Mouse (Mus musculus) forebrain, embryonic 16.5 days (tissue): ENCODE data around the gene Kcnq5. TPM values are rescaled to one million over a fixed set of nuclear protein-coding genes. Genes with fewer than 3 reads are reported as not detected.
A peak's percentile ranks its signal among the peaks of the same experiment; 100 is the strongest.

Experiments
- ATAC-seq: fragments of 200-750 bp; cut with Nextera tagmentation; 2 replicates; pipeline ENCODE4 v1.8.0; 2017; ENCODE audit warnings: mild to moderate bottlenecking, moderate library complexity
- H3K27ac ChIP-seq: fragments of 300-500 bp; sonication (generic); 2 replicates; pipeline ENCODE4 v1.5.1; 2014; ENCODE audit warnings: low read length, control low read depth
- H3K27me3 ChIP-seq: fragments of 300-500 bp; sonication (generic); replicated peaks from 2 replicates; pipeline ENCODE4 v1.6.1; 2014; ENCODE audit warnings: low read length; ENCODE audit not compliant: control insufficient read depth, insufficient read depth
- H3K36me3 ChIP-seq: fragments of 300-500 bp; sonication (generic); 2 replicates; pipeline ENCODE4 v1.6.1; 2014; ENCODE audit not compliant: control insufficient read depth, insufficient read depth
- H3K4me1 ChIP-seq: fragments of 300-500 bp; sonication (generic); replicated peaks from 2 replicates; pipeline ENCODE4 v1.6.1; 2014; ENCODE audit warnings: low read length; ENCODE audit not compliant: control insufficient read depth, insufficient read depth
- H3K4me2 ChIP-seq: fragments of 300-500 bp; sonication (generic); 2 replicates; pipeline ENCODE4 v1.6.1; 2014; ENCODE audit warnings: mild to moderate bottlenecking, low read length, control low read depth
- H3K4me3 ChIP-seq: fragments of 300-500 bp; sonication (generic); replicated peaks from 2 replicates; pipeline ENCODE4 v1.5.1; 2014; ENCODE audit warnings: mild to moderate bottlenecking, low read length, control low read depth
- H3K9ac ChIP-seq: fragments of 300-500 bp; sonication (generic); replicated peaks from 2 replicates; pipeline ENCODE4 v1.6.1; 2014; ENCODE audit warnings: low read depth, low read length, control low read depth
- H3K9me3 ChIP-seq: fragments of 300-500 bp; sonication (generic); 2 replicates; pipeline ENCODE4 v1.6.1; 2016; ENCODE audit warnings: low read length; ENCODE audit not compliant: control insufficient read depth
- WGBS: fragments of 180-500 bp; shearing (Covaris S2); extraction: QIAGEN DNeasy Blood & Tissue Kit; methylation state at CpG from one replicate; pipeline ENCODE4 v1.1.7; 2014; 5-methylcytosine and 5-hydroxymethylcytosine counted together
- polyA plus RNA-seq: library from polyadenylated mRNA; unstranded; fragments of >200 nt; fragmentation: Nextera tagmentation; extraction: Ambion mirVana; gene quantifications from 2 replicates; pipeline ENCODE4 v1.2.1, GENCODE M21; 2015

Kcnq5 gene
- polyA plus RNA-seq, 1 experiment from 2014 or later = 3.8 TPM

DNA sequence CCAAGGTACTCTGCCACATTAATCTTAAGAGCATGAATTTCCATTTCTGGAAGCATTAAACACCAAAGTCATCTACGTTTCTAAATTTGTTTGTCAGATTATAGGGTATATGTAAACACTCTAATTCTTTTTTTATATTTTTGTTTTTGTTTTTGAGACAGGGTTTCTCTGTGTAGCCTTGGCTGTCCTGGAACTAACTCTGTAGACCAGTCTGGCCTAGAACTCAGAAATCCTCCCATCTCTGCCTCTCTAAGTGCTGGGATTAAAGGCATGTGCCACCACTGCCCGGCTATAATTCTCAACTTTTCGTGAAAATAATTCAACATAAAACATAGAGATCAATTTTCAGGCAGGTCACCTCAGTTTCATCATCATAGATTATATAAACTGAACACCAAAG is 246.9 kb downstream of the Kcnq5 start:
- Histone ChIP-seq H3K9ac (no peak overlapping the region), H3K4me2 (no peak overlapping the region), H3K27me3 (no peaks in the 10 kb centered on the region), H3K36me3 (no peaks in the 10 kb centered on the region), H3K27ac (no peak overlapping the region), H3K4me3 (no peak overlapping the region), H3K4me1 (no peaks in the 10 kb centered on the region), H3K9me3 (no peaks in the 10 kb centered on the region)
- no peak for ATAC-seq
- 86% methylated on average over 3 of the region's 3 CpGs for WGBS

DNA sequence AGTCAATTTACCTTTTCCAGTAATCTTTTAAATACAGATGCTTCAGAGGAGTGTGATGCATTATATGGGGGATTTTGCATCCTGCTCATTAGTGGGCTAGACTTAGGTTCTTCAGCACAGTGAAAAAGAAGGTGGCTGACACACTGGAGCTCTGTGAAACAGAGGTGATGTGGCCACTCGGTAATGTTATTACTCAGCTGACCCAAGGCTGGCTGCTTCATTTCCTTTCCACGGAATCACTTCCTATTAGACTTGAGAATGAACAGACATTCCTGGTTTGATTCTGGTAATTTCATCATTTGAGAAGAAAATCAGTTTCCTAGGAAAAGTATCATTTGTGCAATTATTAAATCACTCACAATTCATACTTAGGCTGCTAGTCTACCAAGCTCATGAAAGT is 249.0 kb downstream of the Kcnq5 start:
- no peak overlapping the region for H3K4me2 ChIP-seq

DNA sequence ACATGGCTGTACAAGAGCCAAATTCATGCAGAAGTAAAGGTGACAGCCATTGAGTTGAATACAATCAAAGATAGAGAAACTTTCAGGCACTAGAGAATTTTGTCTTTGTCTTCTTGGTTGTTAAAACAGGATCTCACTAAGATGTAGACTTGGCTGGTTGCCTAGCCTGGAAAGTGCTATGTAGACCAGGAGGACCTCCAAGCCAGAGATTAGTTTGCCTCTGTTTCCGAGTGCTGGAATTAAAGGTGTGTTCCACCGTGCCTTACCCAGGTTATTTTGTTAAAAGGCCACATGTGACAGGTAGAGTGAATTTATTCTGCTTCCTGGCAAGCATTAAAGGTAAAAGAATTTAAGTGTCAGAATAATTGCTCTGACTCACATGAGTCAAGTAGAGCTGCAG is 271.3 kb downstream of the Kcnq5 start:
- no peak for ATAC-seq
- 49% methylated on average over 2 of the region's 2 CpGs for WGBS

More for the DNA sequence above, 249.0 kb downstream of the Kcnq5 start:
- no peak for ATAC-seq
- H3K4me1 ChIP-seq = no peaks in the 10 kb centered on the region
- 85% methylated on average over 2 of the region's 2 CpGs for WGBS
- H3K9ac ChIP-seq = no peak overlapping the region
- no peak overlapping the region for H3K27ac ChIP-seq
- no peaks in the 10 kb centered on the region for H3K36me3 ChIP-seq
- no peaks in the 10 kb centered on the region for H3K9me3 ChIP-seq
- no peak overlapping the region for H3K4me3 ChIP-seq
- H3K27me3 ChIP-seq = no peaks in the 10 kb centered on the region

DNA sequence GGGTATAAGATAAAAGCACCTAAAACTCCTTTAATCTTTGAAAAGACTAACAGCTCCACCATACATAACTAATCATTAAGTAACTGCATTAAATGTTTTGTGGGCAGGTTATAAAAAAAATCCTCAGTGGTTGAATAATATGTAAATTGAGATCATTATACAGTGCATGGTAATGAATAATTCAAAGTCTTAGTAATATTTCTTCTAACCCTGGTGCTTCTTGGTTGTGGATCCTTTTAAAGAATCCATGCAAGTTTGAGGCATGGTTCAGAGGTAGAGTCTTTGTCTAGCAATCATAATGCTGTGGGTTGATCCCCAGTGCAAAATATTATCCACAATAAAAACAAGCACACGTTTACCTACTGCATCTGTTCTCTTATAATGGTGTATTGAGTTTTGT is 272.8 kb downstream of the Kcnq5 start:
- 67% methylated on average over 1 of the region's 1 CpGs for WGBS
- no peaks in the 10 kb centered on the region for H3K36me3 ChIP-seq

More for the DNA sequence above, 271.3 kb downstream of the Kcnq5 start:
- H3K9ac ChIP-seq = no peak overlapping the region
- H3K36me3 ChIP-seq = no peaks in the 10 kb centered on the region
- H3K4me3 ChIP-seq = no peak overlapping the region
- H3K4me2 ChIP-seq = no peak overlapping the region
- H3K9me3 ChIP-seq = no peaks in the 10 kb centered on the region
- no peaks in the 10 kb centered on the region for H3K27me3 ChIP-seq
- no peak overlapping the region for H3K27ac ChIP-seq
- H3K4me1 ChIP-seq = no peaks in the 10 kb centered on the region

DNA sequence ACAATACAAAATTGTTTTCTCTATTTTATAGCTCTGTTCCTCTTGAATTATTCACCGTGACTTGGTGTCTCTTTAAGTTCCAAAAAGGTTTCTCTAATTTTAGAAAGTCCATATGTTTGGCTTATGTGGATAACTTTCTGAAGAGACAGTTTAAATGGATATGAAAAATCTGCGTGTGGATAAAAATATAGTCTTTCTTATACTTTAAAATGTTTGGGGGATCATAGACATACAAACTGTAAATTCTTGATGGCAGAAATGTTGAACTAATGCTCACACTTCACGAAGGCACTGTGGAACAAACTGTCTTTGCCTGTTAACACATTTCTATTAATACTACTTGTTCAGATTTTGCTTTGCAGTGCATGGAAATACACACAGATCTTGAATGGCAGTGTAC is 277.3 kb downstream of the Kcnq5 start:
- Histone ChIP-seq H3K4me3 (no peak overlapping the region), H3K27ac (no peak overlapping the region), H3K36me3 (no peaks in the 10 kb centered on the region), H3K4me1 (no peaks in the 10 kb centered on the region), H3K9me3 (no peaks in the 10 kb centered on the region), H3K27me3 (no peaks in the 10 kb centered on the region), H3K9ac (no peak overlapping the region), H3K4me2 (no peak overlapping the region)
- no peak for ATAC-seq
- WGBS = 81% methylated on average over 3 of the region's 3 CpGs

More for the DNA sequence above, 272.8 kb downstream of the Kcnq5 start:
- no peak; the same call in 1 of the 2 replicates for ATAC-seq
- no peak overlapping the region for H3K4me2 ChIP-seq
- no peaks in the 10 kb centered on the region for H3K9me3 ChIP-seq
- no peak overlapping the region for H3K4me3 ChIP-seq
- no peaks in the 10 kb centered on the region for H3K4me1 ChIP-seq
- H3K9ac ChIP-seq = no peak overlapping the region
- no peak overlapping the region for H3K27ac ChIP-seq
- no peaks in the 10 kb centered on the region for H3K27me3 ChIP-seq

GRCm38 (mm10) chr1:21676805-21677204 is 284.9 kb downstream of the Kcnq5 start:
- no peak overlapping the region for H3K9ac ChIP-seq
- 0 out of 2 replicates have a peak, but pooled peaks have one; percentile 43 for ATAC-seq
- H3K27ac ChIP-seq = no peak overlapping the region
- no peaks in the 10 kb centered on the region for H3K9me3 ChIP-seq
- H3K36me3 ChIP-seq = no peaks in the 10 kb centered on the region
- H3K4me2 ChIP-seq = no peak overlapping the region
- 82% methylated on average over 3 of the region's 3 CpGs for WGBS
- no peak overlapping the region for H3K4me3 ChIP-seq
- no peaks in the 10 kb centered on the region for H3K27me3 ChIP-seq
- H3K4me1 ChIP-seq = no peaks in the 10 kb centered on the region

GRCm38 (mm10) chr1:21660840-21661239 is 300.9 kb downstream of the Kcnq5 start:
- WGBS = 50% methylated on average over 3 of the region's 3 CpGs
- peak; percentile 83 for ATAC-seq
- H3K27ac ChIP-seq = no peak overlapping the region

DNA sequence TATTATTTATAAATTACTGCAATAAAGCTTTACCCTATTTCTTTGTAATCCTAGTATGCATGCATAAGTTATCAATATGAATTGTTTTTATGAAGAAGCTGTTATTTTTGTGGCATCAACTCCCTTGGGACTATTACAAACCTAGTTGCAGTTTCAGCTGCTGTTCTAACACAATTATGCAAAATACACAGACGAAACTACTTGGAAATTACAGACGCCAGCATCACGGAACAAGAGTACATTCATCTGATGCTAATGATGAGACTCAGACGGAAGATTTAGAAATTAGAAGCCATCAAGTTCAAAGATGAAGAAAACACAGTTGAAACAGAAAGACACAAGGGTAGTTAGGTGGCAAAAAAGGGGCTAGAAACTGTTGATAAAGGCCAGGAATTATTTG is 310.9 kb downstream of the Kcnq5 start:
- Histone ChIP-seq H3K4me2 (no peak overlapping the region), H3K27ac (no peak overlapping the region), H3K27me3 (no peaks in the 10 kb centered on the region), H3K4me3 (no peak overlapping the region), H3K9me3 (no peaks in the 10 kb centered on the region), H3K4me1 (no peaks in the 10 kb centered on the region; the same call in 1 of the 2 replicates), H3K9ac (no peak overlapping the region), H3K36me3 (no peaks in the 10 kb centered on the region)
- 17% methylated on average over 4 of the region's 4 CpGs for WGBS
- ATAC-seq = peak; percentile 78

More at GRCm38 (mm10) chr1:21660840-21661239, 300.9 kb downstream of the Kcnq5 start:
- H3K4me2 ChIP-seq = no peak overlapping the region
- H3K27me3 ChIP-seq = no peaks in the 10 kb centered on the region
- no peak overlapping the region for H3K9ac ChIP-seq
- no peak overlapping the region for H3K4me3 ChIP-seq
- no peaks in the 10 kb centered on the region for H3K9me3 ChIP-seq
- H3K36me3 ChIP-seq = no peaks in the 10 kb centered on the region
- no peaks in the 10 kb centered on the region for H3K4me1 ChIP-seq

DNA sequence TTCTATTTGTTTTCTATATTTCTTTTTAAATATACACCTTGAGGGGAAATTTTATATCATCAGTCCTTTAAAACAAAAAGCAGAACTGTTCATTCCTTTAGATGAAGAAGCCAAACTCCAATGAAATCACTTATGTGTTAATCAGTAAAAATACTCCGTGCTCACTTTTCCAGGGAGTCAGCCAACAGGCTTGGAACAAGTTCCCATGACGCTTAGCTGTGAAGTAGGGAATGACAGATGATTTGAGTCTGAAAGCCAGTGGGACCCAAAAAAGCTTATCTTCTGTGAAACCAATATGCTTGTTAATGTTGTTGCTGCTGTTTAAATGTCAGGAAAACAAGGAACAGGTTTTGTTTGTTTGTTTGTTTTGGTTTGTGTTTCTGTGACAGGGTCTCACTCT is 326.3 kb downstream of the Kcnq5 start:
- WGBS = 49% methylated on average over 2 of the region's 2 CpGs
- no peaks in the 10 kb centered on the region for H3K36me3 ChIP-seq
- H3K4me2 ChIP-seq = no peak overlapping the region
- peak; percentile 69 for ATAC-seq
- H3K9me3 ChIP-seq = no peaks in the 10 kb centered on the region
- H3K27ac ChIP-seq = no peak overlapping the region
- no peak overlapping the region for H3K9ac ChIP-seq
- no peak overlapping the region for H3K4me3 ChIP-seq
- H3K27me3 ChIP-seq = no peaks in the 10 kb centered on the region
- H3K4me1 ChIP-seq = no peaks in the 10 kb centered on the region

DNA sequence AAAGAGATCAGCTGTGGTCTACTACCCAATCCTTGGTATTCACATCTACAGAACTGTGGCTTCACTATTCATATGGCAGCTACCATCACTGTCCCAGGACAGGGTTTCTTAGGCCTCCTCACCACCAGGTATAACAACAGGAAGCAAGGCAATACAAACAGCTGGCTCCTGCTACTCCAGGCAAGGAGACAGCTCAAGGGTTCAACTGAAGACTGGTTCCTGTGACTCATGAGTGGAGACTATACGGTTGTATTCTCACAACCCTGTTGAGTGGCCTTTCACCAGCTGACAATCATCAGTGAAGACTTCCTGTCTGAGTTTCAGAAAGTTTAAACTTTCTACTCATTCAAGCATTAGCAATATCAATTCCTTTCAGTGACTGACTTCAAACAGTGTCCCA is 327.7 kb downstream of the Kcnq5 start:
- no peak overlapping the region for H3K4me2 ChIP-seq

More for the DNA sequence above, 327.7 kb downstream of the Kcnq5 start:
- Histone ChIP-seq H3K27ac (no peak overlapping the region), H3K9me3 (no peaks in the 10 kb centered on the region), H3K36me3 (no peaks in the 10 kb centered on the region), H3K9ac (no peak overlapping the region), H3K4me3 (no peak overlapping the region), H3K4me1 (no peaks in the 10 kb centered on the region), H3K27me3 (no peaks in the 10 kb centered on the region)
- ATAC-seq = no peak
- WGBS = 63% methylated on average over 1 of the region's 1 CpGs
